Mouse (Mus musculus) heart, embryonic 11.5 days (tissue): ENCODE results near the gene Map3k14. TPM values are rescaled to one million over a fixed set of nuclear protein-coding genes. Genes with fewer than 3 reads are reported as not detected.

Source experiments
- ATAC-seq: fragments of 200-750 bp; cut with Nextera tagmentation; replicated peaks from 2 replicates; pipeline ENCODE4 v1.8.0; 2017; ENCODE audit warnings: moderate library complexity; ENCODE audit not compliant: insufficient number of reproducible peaks, low FRiP score, low TSS enrichment
- H3K27ac ChIP-seq: fragments of 300-500 bp; sonication (generic); 2 replicates; pipeline ENCODE4 v1.5.1; 2014; ENCODE audit warnings: mild to moderate bottlenecking, low read depth, low read length
- H3K27me3 ChIP-seq: fragments of 300-500 bp; sonication (generic); 2 replicates; pipeline ENCODE4 v1.6.1; 2014; ENCODE audit warnings: mild to moderate bottlenecking, low read length, mixed read lengths; ENCODE audit not compliant: control insufficient read depth, insufficient read depth
- H3K36me3 ChIP-seq: fragments of 300-500 bp; sonication (generic); 2 replicates; pipeline ENCODE4 v1.6.1; 2014; ENCODE audit warnings: mild to moderate bottlenecking, low read length, moderate library complexity, mixed read lengths; ENCODE audit not compliant: control insufficient read depth, insufficient read depth
- H3K4me1 ChIP-seq: fragments of 300-500 bp; sonication (generic); 2 replicates; pipeline ENCODE4 v1.6.1; 2014; ENCODE audit warnings: low read length; ENCODE audit not compliant: control insufficient read depth, insufficient read depth
- H3K4me2 ChIP-seq: fragments of 300-500 bp; sonication (generic); 2 replicates; pipeline ENCODE4 v1.6.1; 2014; ENCODE audit warnings: mild to moderate bottlenecking, moderate library complexity
- H3K4me3 ChIP-seq: fragments of 300-500 bp; sonication (generic); 2 replicates; pipeline ENCODE4 v1.5.1; 2014; ENCODE audit warnings: low read depth, low read length
- H3K9ac ChIP-seq: fragments of 300-500 bp; sonication (generic); 2 replicates; pipeline ENCODE4 v1.6.1; 2014; ENCODE audit warnings: mild to moderate bottlenecking, low read depth, low read length, moderate library complexity
- H3K9me3 ChIP-seq: fragments of 300-500 bp; sonication (generic); replicated peaks from 2 replicates; pipeline ENCODE4 v1.6.1; 2016; ENCODE audit warnings: low read length; ENCODE audit not compliant: control insufficient read depth
- WGBS: fragments of 180-500 bp; shearing (Covaris S2); extraction: QIAGEN DNeasy Blood & Tissue Kit; methylation state at CpG from one replicate; pipeline ENCODE4 v1.1.7; 2014; ENCODE audit not compliant: insufficient replicate concordance; 5-methylcytosine and 5-hydroxymethylcytosine counted together
- polyA plus RNA-seq: library from polyadenylated mRNA; unstranded; fragments of >200 nt; fragmentation: Nextera tagmentation; extraction: Ambion mirVana; gene quantifications from 2 replicates; pipeline ENCODE4 v1.2.1, GENCODE M21; 2014

The Map3k14 gene
- polyA plus RNA-seq, 1 experiment from 2014 or later = 1.4 TPM

DNA sequence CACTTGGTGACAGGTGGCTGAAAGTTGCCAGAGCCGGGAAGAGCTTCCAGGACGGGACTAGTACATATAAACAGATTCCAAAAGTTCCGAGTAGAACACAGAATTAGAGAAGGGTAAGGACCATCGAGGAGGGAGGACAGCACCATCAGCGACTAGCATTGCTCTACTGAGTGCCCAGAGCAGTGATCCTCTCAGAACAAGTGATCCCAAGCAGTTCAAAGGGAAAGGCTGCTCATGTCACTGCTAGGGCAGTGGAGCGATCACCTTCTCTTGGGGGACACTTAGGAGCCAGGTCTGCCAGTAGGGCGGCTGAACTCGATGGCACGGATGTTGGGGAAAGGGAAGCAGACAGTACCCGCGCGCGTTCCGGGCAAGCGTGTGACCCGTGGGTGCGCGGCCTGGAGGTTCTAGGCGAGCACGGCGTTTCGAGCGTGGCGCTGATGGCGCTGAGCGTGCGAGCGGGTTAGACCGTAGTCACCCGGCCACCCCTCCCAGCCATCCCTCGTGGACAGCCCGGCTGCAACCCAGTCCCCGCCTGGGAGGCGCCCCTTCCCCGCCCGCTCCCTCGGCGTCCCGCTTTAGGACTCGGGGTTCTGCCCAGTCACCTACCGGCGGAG, 435 bp downstream of the Map3k14 start:
- H3K4me1 ChIP-seq = peaks cover 19% of the 10 kb centered on the region

GRCm38 (mm10) chr11:103265856-103266255, 1.4 kb downstream of the Map3k14 start:
- no peak for ATAC-seq
- Histone ChIP-seq H3K36me3 (no peaks in the 10 kb centered on the region), H3K4me1 (peaks cover 19% of the 10 kb centered on the region), H3K4me2 (peak overlapping the region; percentile 87; the same call in 1 of the 2 replicates), H3K27me3 (no peaks in the 10 kb centered on the region), H3K27ac (no peak overlapping the region), H3K4me3 (no peak overlapping the region), H3K9me3 (no peaks in the 10 kb centered on the region), H3K9ac (no peak overlapping the region)
- WGBS = 66% methylated on average over 2 of the region's 2 CpGs

More for the DNA sequence above, 435 bp downstream of the Map3k14 start:
- Histone ChIP-seq H3K36me3 (no peaks in the 10 kb centered on the region), H3K9ac (peak overlapping the region; percentile 77), H3K27ac (peak overlapping the region; percentile 70), H3K27me3 (no peaks in the 10 kb centered on the region), H3K4me3 (peak overlapping the region; percentile 65), H3K4me2 (peak overlapping the region; percentile 87), H3K9me3 (no peaks in the 10 kb centered on the region)
- 0 out of 2 replicates have a peak, but pooled peaks have one; percentile 0 for ATAC-seq
- under 1% methylated on average over 42 of the region's 42 CpGs for WGBS

DNA sequence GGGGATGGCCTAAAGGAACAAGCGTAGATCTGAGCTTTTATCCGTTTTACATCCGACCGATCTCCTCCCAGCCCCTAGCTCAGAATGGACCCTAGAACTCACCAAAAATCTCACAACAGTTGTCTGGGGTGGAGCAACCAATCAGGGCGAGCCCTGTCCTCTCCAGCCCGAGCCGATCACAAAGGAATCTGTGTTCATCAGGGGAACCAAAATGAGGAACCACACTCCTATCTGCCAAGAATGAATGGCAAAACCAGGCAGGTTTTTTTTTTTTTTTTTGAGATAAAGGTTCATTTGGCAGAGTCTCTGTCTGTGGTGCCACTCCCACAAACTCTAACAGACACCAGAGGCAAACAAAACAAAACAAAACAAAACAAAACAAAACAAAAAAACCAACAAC, 2.1 kb downstream of the Map3k14 start:
- no peak overlapping the region for H3K4me2 ChIP-seq
- H3K27me3 ChIP-seq = no peaks in the 10 kb centered on the region
- H3K4me3 ChIP-seq = no peak overlapping the region
- H3K36me3 ChIP-seq = no peaks in the 10 kb centered on the region
- WGBS = 59% methylated on average over 7 of the region's 7 CpGs
- no peaks in the 10 kb centered on the region for H3K9me3 ChIP-seq
- no peak overlapping the region for H3K9ac ChIP-seq
- H3K4me1 ChIP-seq = peaks cover 19% of the 10 kb centered on the region
- no peak overlapping the region for H3K27ac ChIP-seq
- no peak for ATAC-seq

GRCm38 (mm10) chr11:103264427-103265005, 2.8 kb downstream of the Map3k14 start:
- Histone ChIP-seq H3K4me1 (peaks cover 19% of the 10 kb centered on the region), H3K27me3 (no peaks in the 10 kb centered on the region), H3K4me2 (no peak overlapping the region), H3K36me3 (no peaks in the 10 kb centered on the region), H3K4me3 (no peak overlapping the region), H3K27ac (no peak overlapping the region), H3K9ac (no peak overlapping the region), H3K9me3 (no peaks in the 10 kb centered on the region)
- WGBS = 84% methylated on average over 20 of the region's 20 CpGs
- no peak for ATAC-seq

- ATAC-seq = no peak
- Histone ChIP-seq H3K4me1 (peaks cover 19% of the 10 kb centered on the region), H3K9ac (no peak overlapping the region), H3K4me3 (no peak overlapping the region), H3K36me3 (no peaks in the 10 kb centered on the region), H3K9me3 (no peaks in the 10 kb centered on the region), H3K27ac (no peak overlapping the region), H3K4me2 (no peak overlapping the region), H3K27me3 (0 out of 2 replicates have a peak, but pooled peaks cover 3% of the 10 kb centered on the region)
- WGBS = 59% methylated on average over 10 of the region's 10 CpGs
Observed at GRCm38 (mm10) chr11:103263551-103263950, 3.7 kb downstream of the Map3k14 start.

GRCm38 (mm10) chr11:103262412-103263267, 4.6 kb downstream of the Map3k14 start:
- Histone ChIP-seq H3K4me2 (peak overlapping the region; percentile 34), H3K9me3 (no peaks in the 10 kb centered on the region), H3K9ac (peak overlapping the region; percentile 46; the same call in 1 of the 2 replicates), H3K4me1 (peaks cover 17% of the 10 kb centered on the region), H3K27ac (no peak overlapping the region), H3K36me3 (no peaks in the 10 kb centered on the region), H3K4me3 (no peak overlapping the region), H3K27me3 (0 out of 2 replicates have a peak, but pooled peaks cover 3% of the 10 kb centered on the region)
- ATAC-seq = no peak
- WGBS = 63% methylated on average over 20 of the region's 20 CpGs

DNA sequence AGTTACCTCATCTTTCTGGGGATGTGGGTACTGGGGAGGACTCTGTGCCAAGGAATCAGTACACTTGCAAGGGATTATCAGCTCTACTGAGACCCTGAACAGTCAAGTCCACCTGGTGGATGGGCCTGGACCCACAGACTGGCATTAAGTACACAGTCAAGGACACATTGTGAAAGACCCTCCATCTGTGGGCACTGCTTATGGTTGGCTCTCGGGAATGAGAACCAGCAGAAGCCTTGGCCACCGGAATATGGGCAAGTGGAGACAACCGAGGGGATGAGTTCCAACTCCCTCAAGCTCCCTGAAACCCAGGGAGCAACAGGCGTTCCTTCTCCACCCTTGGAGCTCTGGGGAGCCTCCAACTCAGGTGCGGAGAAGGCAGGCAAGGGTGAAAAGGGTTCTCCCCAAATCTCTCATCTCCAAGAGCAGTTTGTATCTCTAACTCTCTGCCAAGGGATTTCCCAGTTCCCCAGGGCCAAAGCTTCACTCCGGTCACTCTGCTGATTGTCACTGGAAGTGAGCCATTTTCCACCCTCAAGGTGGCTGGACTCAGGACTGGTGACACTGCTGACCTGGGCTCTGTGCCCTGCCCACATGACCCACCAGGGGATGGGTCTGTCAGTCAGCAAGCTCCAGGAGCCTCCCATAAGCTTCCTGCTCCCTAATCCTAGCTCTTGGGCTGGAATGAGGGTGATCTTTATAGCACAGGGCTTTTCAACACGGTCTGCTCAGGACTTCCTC, 5.4 kb downstream of the Map3k14 start:
- Histone ChIP-seq H3K9me3 (no peaks in the 10 kb centered on the region), H3K4me1 (peaks cover 17% of the 10 kb centered on the region), H3K4me3 (no peak overlapping the region), H3K9ac (peak overlapping the region; percentile 46; the same call in 1 of the 2 replicates), H3K27me3 (0 out of 2 replicates have a peak, but pooled peaks cover 3% of the 10 kb centered on the region), H3K4me2 (peak overlapping the region; percentile 34), H3K27ac (no peak overlapping the region), H3K36me3 (no peaks in the 10 kb centered on the region)
- no peak for ATAC-seq
- WGBS = 68% methylated on average over 7 of the region's 7 CpGs
